Mouse (Mus musculus): ENCODE results near the gene Itga6.

DNA sequence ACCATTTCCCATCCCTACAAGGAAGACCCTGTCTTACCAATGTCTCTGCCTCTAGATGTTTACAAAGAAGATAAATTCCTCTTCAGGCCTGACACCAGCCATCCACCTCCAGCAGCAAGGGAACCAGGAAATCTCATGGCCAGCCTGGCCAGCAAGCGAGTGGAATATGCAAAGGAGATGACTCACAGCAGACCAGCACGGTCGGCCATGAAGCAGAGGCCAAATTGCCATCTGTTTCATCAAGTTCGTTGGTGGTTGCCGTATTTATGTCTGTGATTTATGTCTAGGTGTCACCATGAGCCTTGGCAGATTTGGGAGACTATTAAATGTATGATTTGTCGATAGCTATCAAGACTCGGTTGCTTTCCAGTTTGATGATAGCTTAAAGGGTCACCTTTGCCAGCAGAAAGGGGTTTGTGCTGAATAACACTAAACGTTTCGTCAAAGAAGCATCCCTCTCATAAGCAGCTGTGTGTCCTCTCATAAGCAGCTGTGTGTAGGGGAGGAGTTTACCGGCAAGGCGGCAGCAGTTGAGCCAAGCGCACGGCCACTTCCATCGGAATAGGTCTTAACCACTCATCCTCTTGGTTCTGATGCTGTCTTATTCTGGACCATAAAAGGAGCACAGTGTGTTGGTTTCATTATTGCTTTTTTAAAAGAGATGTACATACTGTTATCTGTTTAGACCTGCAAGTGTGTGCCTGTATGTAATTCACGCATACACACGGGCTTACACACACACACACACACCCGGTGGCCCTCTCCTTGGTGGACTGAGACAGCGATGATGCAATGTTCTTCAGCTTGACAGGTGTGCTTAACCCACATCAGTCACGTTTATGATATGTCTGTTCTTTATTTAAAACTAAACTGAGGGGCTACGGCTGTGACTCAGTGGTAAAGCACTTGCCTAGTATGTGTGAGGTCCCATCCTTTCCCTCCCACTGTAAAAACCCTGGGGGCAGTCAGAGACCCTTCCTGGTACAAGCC lies 14.5 kb upstream of the Itga6 start:
- TF ChIP-seq CTCF (IDR thresholded peaks at IDR 0.05; ENCODE audit: control insufficient read depth, insufficient read depth, insufficient read length), result no peak
- TF ChIP-seq MAX (IDR thresholded peaks at IDR 0.05), result peak; percentile 84
- TF ChIP-seq MYOG (IDR thresholded peaks at IDR 0.05; ENCODE audit: control insufficient read depth, extremely low read depth, insufficient read length), result no peak
- TF ChIP-seq CEBPB (IDR thresholded peaks at IDR 0.05; ENCODE audit: low read depth), result peak; percentile 71
- no peak for TF ChIP-seq USF1 (IDR thresholded peaks at IDR 0.05; ENCODE audit: low read depth)
- TF ChIP-seq MYOD1 (IDR thresholded peaks at IDR 0.05; ENCODE audit: control insufficient read depth, insufficient read length, low read depth), result peak; percentile 58
- TF ChIP-seq FOSL1 (IDR thresholded peaks at IDR 0.05; ENCODE audit: insufficient read depth, low read length, poor library complexity, severe bottlenecking), result peak; percentile 55

Data from C2C12 (cell line).